Mouse (Mus musculus) E14TG2a.4 (cell line): ENCODE measurements around the gene P2rx5.

ENCODE experiments used
- CTCF ChIP-seq: conservative IDR thresholded peaks from 2 replicates; pipeline ENCODE4 v1.5.1; 2014; ENCODE audit warnings: low read length
- NANOG ChIP-seq: IDR thresholded peaks from 2 replicates; pipeline ENCODE4 v1.6.1; 2014; ENCODE audit warnings: borderline replicate concordance, low read length, mixed read lengths

GRCm38 (mm10) chr11:73111414-73111813, 48.8 kb upstream of the P2rx5 start:
- no peak for TF ChIP-seq CTCF
- no peak for TF ChIP-seq NANOG
